Mouse (Mus musculus) liver, postnatal 0 days (tissue): ENCODE results near the gene Slc22a1.
"Not testable (repeated sequence)": the region's sequence is repeated elsewhere in the genome, so short reads cannot be mapped to it uniquely, and the experiment has no call there.

Experiments used
- CTCF ChIP-seq: sonication (generic); IDR thresholded peaks from 2 replicates; pipeline ENCODE4 v1.5.1; 2016; ENCODE audit warnings: antibody characterized with exemption, low read depth
- EP300 ChIP-seq: IDR thresholded peaks from 2 replicates; pipeline ENCODE4 v1.6.1; 2016; ENCODE audit warnings: antibody characterized with exemption, low read depth, mild to moderate bottlenecking

DNA sequence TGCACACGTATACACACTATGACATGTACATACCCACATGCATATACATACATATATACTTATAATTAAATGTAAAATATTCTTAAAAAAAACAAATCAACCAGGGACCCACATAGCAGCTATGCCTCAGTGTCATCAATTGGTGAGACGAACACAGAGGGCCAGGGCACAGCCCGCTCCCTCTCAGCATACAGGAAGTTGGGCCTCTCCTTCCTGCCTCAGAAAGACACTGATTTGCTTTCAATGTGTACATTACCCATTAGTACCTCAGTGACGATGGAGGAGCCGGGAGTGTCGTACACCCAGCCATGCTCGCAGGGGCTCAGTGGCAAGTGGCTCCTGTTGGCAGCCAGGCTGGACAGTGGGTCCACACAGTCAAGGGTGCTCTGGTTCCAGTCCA, 649 bp downstream of the Slc22a1 start:
- not testable (repeated sequence) for TF ChIP-seq EP300, CTCF
